Mouse (Mus musculus) small intestine, adult 2 months (tissue): ENCODE data around the gene Iqcf4. TPM values are rescaled to one million over a fixed set of nuclear protein-coding genes. Genes with fewer than 3 reads are reported as not detected.

ENCODE experiments used
- H3K27ac ChIP-seq: fragments of 200-500 bp; 2 replicates; pipeline ENCODE4 v1.5.1; 2012; ENCODE audit warnings: low read depth, low read length, control low read depth, inconsistent platforms; ENCODE audit not compliant: insufficient read depth
- H3K27me3 ChIP-seq: fragments of 200-500 bp; 2 replicates; pipeline ENCODE4 v1.6.1; 2012; ENCODE audit warnings: mild to moderate bottlenecking, moderate library complexity, low read length, inconsistent platforms; ENCODE audit not compliant: control insufficient read depth, insufficient read depth
- H3K36me3 ChIP-seq: fragments of 200-500 bp; 2 replicates; pipeline ENCODE4 v1.6.1; 2012; ENCODE audit warnings: mild to moderate bottlenecking, low read length, control low read depth, inconsistent platforms; ENCODE audit not compliant: control insufficient read depth, insufficient read depth
- H3K4me1 ChIP-seq: fragments of 200-500 bp; 2 replicates; pipeline ENCODE4 v1.6.1; 2012; ENCODE audit warnings: low read length, inconsistent platforms, mixed read lengths; ENCODE audit not compliant: control insufficient read depth, insufficient read depth, insufficient read length
- H3K4me3 ChIP-seq: fragments of 200-500 bp; 2 replicates; pipeline ENCODE4 v1.5.1; 2012; ENCODE audit warnings: low read depth, mild to moderate bottlenecking, control low read depth, inconsistent platforms, low read length, moderate library complexity
- CTCF ChIP-seq: fragments of 200-500 bp; IDR thresholded peaks from 2 replicates; pipeline ENCODE4 v1.5.1; 2012; ENCODE audit warnings: low read depth, mild to moderate bottlenecking, control low read depth, inconsistent platforms, low read length, moderate library complexity, mixed read lengths; ENCODE audit not compliant: insufficient replicate concordance, insufficient read length; ENCODE audit errors: extremely low read depth
- POLR2A ChIP-seq: fragments of 200-500 bp; IDR thresholded peaks from 2 replicates; pipeline ENCODE4 v1.6.1; 2012; ENCODE audit warnings: low read depth, mild to moderate bottlenecking, control low read depth, inconsistent platforms, low read length, moderate library complexity
- WGBS: fragments of 180-500 bp; shearing (Covaris S2); methylation state at CpG from one replicate; pipeline ENCODE4 v1.1.7; 2018; 5-methylcytosine and 5-hydroxymethylcytosine counted together
- polyA plus RNA-seq: library from polyadenylated mRNA; depleted of rRNA; stranded (reverse); fragments of >200 nt; gene quantifications from 2 replicates; pipeline ENCODE4 v1.2.3, GENCODE M21; 2012; rRNA removed

Gene Iqcf4
- polyA plus RNA-seq, result not detected in 2 replicates

DNA sequence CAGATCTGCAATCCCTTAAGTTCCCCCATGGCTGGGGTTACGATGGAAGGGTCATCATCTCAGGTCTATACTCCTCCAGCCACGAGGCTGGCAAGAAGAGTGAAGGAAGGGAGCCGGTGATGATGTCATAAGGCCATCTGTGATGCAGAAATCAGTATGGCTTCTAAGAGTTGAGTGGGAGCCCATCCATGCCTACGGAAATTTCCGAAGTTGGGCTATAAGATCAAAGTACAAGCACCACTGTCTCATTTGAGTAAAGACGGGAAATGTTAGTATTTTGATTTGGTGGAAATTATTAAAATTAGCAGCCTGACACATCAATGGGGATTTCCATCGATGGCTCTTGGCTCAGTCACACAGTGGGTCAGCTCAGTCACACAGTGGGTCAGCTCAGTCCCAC, at the start of gene Iqcf4:
Gene Iqcf4 (minus strand): TSS at position 101 of the 400 bp plus-strand sequence.
- H3K27me3 ChIP-seq, result no peaks in the 10 kb centered on the region
- TF ChIP-seq CTCF (no peak), POLR2A (no peak)
- 82% methylated on average over 7 of the region's 7 CpGs for WGBS
- no peak within 1 kb of the TSS for H3K4me3 ChIP-seq
- H3K4me1 ChIP-seq, result peaks cover 4% of the 10 kb centered on the region; the same call in 1 of the 2 replicates
- no peak within 1 kb of the TSS for H3K27ac ChIP-seq
- H3K36me3 ChIP-seq, result no peaks in the 10 kb centered on the region

DNA sequence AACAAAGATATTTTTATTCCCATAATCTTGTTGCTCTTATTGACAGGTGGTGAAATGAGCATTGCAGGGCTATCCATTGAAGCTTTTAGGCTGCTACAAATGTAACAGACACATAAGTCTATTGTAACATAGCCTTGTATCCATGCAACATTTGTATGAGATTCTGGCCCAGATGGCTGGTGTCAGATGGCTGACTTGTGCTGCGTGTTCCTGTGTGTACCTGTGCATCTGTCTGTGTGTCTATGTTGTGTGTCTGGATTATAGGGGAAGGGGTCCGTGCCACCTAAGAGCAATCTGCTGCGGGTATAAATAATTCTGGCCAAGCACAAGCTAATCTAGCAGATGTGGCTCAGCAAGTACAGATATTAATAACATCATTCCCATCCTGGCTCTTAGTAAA, 46.7 kb upstream of the Iqcf4 start:
- Histone ChIP-seq H3K27ac (no peak overlapping the region), H3K4me3 (no peak overlapping the region), H3K4me1 (no peaks in the 10 kb centered on the region), H3K36me3 (no peaks in the 10 kb centered on the region), H3K27me3 (no peaks in the 10 kb centered on the region)
- WGBS, result 83% methylated on average over 3 of the region's 3 CpGs
- no peak for TF ChIP-seq POLR2A
- no peak for TF ChIP-seq CTCF

DNA sequence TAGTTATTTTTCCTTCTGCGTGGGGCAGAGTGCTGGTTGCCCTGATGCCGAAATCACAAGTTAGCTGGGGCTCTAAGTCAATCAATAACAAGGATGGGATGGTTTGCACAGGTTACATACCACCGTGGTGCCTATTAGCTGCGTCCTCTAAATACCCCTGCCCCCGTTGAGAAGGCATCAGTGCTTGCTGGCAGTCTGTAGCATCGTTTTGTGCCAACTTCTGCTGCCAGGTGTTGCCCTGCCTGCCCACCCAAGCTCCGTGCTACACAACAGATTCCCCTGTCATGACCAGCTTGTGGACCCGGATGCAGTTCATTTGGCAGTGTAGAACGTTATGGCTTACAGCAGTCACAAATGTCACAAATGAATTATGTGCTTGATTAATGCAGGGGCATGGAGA, 45.5 kb upstream of the Iqcf4 start:
- 52% methylated on average over 9 of the region's 9 CpGs for WGBS
- Histone ChIP-seq H3K4me1 (no peaks in the 10 kb centered on the region), H3K27me3 (no peaks in the 10 kb centered on the region), H3K36me3 (no peaks in the 10 kb centered on the region), H3K4me3 (no peak overlapping the region), H3K27ac (no peak overlapping the region)
- TF ChIP-seq CTCF (no peak), POLR2A (no peak)

DNA sequence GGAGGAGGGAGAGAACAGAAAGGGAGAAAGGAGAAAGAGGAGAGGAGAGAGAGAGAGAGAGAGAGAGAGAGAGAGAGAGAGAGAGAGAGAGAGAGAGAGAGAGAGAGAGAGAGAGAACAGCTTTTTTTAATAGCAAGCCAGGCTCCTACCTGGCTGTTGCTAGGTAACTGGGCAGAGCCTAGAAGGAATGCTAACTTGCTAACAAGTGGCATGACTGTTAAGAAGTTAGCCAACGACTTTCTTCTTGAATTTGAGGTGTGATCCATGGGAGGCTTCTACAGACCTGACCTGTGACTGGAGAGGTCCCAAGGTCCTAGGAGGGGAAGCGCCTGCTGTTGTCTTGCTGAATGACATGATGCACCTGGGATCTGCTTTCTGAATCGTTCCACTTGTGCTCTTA, 43.8 kb upstream of the Iqcf4 start:
- Histone ChIP-seq H3K36me3 (no peaks in the 10 kb centered on the region), H3K4me3 (no peak overlapping the region), H3K27me3 (no peaks in the 10 kb centered on the region), H3K27ac (no peak overlapping the region), H3K4me1 (no peaks in the 10 kb centered on the region)
- 33% methylated on average over 3 of the region's 3 CpGs for WGBS
- TF ChIP-seq POLR2A (no peak), CTCF (no peak)

DNA sequence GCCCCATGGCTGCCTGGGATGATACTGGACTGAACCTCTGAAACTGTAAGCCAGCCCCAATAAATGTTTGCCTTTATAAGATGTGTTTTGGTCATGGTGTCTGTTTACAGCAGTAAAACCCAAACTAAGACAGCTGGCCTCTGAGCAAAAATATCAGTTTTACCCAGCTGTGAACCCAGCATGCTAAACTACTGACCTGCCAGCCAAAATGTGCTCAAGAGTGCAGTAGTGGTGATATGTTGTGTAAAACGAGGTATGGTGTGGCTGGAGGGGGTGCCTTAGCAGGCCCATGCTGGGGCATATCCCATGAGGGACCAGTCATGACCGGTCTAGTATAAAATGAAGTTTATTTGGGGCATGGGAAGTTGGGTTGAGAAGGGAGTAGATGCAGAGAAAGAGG, 43.2 kb upstream of the Iqcf4 start:
- no peak for TF ChIP-seq CTCF
- TF ChIP-seq POLR2A, result no peak
- Histone ChIP-seq H3K27me3 (no peaks in the 10 kb centered on the region), H3K4me3 (no peak overlapping the region), H3K4me1 (no peaks in the 10 kb centered on the region), H3K27ac (no peak overlapping the region), H3K36me3 (no peaks in the 10 kb centered on the region)
- 60% methylated on average over 2 of the region's 2 CpGs for WGBS

DNA sequence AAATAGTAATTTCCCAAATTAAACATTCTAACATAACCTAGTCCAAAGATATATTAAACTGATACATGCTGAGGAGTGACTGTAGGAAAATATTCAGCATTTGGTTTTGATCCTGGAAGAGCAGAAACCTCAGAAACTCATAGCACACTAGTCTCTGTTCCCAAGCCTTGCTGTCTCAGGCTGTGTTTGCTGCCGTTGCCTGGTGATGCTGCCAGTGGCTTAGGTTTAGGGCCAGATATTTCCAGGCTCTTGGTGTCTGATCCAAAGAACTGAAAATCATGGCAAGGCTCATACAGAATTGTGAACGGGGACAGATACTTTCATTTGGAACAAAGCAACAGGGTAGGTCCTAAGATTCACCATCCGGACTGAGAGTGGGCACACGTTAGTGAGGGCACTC, 39.9 kb upstream of the Iqcf4 start:
- H3K27ac ChIP-seq, result no peak overlapping the region
- TF ChIP-seq CTCF (no peak), POLR2A (no peak)
- H3K4me1 ChIP-seq, result no peaks in the 10 kb centered on the region
- 84% methylated on average over 4 of the region's 4 CpGs for WGBS
- H3K27me3 ChIP-seq, result no peaks in the 10 kb centered on the region
- H3K4me3 ChIP-seq, result no peak overlapping the region
- H3K36me3 ChIP-seq, result no peaks in the 10 kb centered on the region

DNA sequence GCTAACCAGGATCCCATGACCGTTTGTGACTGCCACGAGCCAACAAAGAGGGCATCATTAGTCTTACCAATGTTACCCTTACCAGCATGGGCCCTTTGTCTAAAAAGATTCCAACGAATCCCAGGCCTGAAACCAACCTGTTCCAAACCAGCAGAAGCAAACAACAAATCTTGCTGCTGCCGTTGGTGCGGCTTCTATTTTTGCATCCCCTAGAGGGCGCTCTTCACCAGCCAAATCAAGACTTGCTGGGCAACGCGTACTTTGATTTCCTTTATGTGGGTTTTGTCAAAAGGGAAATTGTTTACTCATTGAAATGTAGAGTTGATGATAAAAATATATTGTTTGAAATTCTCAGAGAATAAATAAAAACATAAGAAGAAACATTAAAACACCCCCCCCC, 29.8 kb upstream of the Iqcf4 start:
- TF ChIP-seq CTCF (peak; percentile 71; the same call in 1 of the 2 replicates), POLR2A (no peak)
- Histone ChIP-seq H3K27me3 (no peaks in the 10 kb centered on the region), H3K27ac (no peak overlapping the region), H3K36me3 (no peaks in the 10 kb centered on the region), H3K4me1 (no peaks in the 10 kb centered on the region), H3K4me3 (no peak overlapping the region)
- 24% methylated on average over 8 of the region's 8 CpGs for WGBS

DNA sequence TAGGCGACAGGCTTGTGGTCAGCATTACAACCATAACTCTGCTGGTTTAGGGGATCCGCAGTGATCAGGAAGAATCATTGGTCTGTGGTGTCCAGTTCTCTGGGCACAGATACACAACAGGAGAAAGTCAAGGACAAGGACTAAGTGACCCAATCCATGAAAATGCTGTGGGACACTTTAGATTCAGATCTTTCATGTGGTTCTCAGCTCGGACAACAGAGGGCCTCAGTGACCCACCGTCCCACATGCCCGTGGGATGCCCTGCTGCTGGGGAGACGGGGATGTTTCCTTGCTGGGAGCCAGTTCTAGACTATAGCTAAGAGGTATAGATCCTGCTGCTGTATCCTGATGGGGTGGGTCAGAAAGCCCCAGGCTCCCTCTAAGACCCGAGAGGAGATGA, 27.7 kb upstream of the Iqcf4 start:
- Histone ChIP-seq H3K4me1 (no peaks in the 10 kb centered on the region), H3K4me3 (no peak overlapping the region), H3K27me3 (no peaks in the 10 kb centered on the region), H3K36me3 (no peaks in the 10 kb centered on the region), H3K27ac (no peak overlapping the region)
- TF ChIP-seq CTCF (no peak), POLR2A (no peak)
- whole genome bisulfite sequencing, result 40% methylated on average over 7 of the region's 7 CpGs
